Mouse (Mus musculus) gonadal fat pad, adult 2 months (tissue): Measurements from ENCODE around the gene Slc6a12. TPM values are rescaled to one million over a fixed set of nuclear protein-coding genes. Genes with fewer than 3 reads are reported as not detected.

Source experiments
- DNase-seq: peaks from one replicate; pipeline ENCODE4 v3.0.0-alpha.2; 2012; ENCODE audit warnings: low read depth
- polyA plus RNA-seq: library from polyadenylated mRNA; depleted of rRNA; stranded (reverse); fragments of >200 nt; gene quantifications from 2 replicates; pipeline ENCODE4 v1.2.3, GENCODE M21; 2012; rRNA removed

Gene Slc6a12
- polyA plus RNA-seq, 1 experiment, result 8.5 TPM

DNA sequence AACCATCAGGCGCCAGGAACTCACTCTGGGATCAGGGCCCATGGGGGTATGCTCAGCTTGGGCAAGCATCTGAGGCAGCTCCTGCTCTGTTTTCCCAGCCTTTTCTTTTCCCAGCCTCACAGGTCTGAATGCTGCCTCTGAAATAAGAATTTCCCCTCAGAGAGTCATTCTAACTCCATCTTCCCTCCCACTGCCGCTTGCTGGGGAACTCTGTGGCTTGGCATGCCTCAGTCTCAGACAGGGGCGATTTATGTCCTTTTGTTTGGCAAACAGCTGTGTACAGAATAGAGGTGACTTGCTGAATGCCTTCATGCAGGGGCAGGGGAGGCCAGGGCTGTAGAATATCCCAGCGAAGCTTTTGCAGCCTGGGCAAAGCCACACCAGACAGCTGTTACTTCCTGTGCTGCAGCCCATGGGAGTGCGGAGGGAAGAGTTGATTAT is 64.7 kb downstream of the Slc6a12 start:
- no peak for DNase-seq

- no peak for DNase-seq
These were observed 69.9 kb downstream of the Slc6a12 start for GRCm38 (mm10) chr6:121412558-121413297.

Other genes starting within 250 kb of the Slc6a12 start
- gene Mical3, start 212.1 kb upstream of the Slc6a12 start, polyA plus RNA-seq, result 41.7 and 42.2 TPM in 2 replicates
- 16.5 and 17.3 TPM in 2 replicates for gene Pex26, start 159.4 kb upstream of the Slc6a12 start, polyA plus RNA-seq
- 0.32 and 0.49 TPM in 2 replicates for gene Tuba8, start 132.4 kb upstream of the Slc6a12 start, polyA plus RNA-seq
- gene Usp18, start 97.2 kb upstream of the Slc6a12 start, polyA plus RNA-seq, result 4.4 and 4.9 TPM in 2 replicates
- gene Slc6a13, start 42.8 kb upstream of the Slc6a12 start, polyA plus RNA-seq, result 23.9 and 56.6 TPM in 2 replicates
- gene Iqsec3, start 130.6 kb downstream of the Slc6a12 start, polyA plus RNA-seq, result 0.55 TPM in 2 replicates